Mouse (Mus musculus): ENCODE data around the gene Mcm5.

- no peak for TF ChIP-seq CTCF (IDR thresholded peaks at IDR 0.05; ENCODE audit: low read depth)
- no peak for TF ChIP-seq EP300 (optimal IDR thresholded peaks at IDR 0.05)
Observed at GRCm38 (mm10) chr8:75060022-75060421, 49.3 kb upstream of the Mcm5 start.
